Mouse (Mus musculus) intestine, embryonic 16.5 days (tissue): ENCODE results near the gene Pla2r1. TPM values are rescaled to one million over a fixed set of nuclear protein-coding genes. Genes with fewer than 3 reads are reported as not detected.
A peak's percentile ranks its signal among the peaks of the same experiment; 100 is the strongest.

Experiments used
- ATAC-seq: fragments of 200-750 bp; cut with Nextera tagmentation; 2 replicates; pipeline ENCODE4 v1.8.0; 2017; ENCODE audit warnings: moderate TSS enrichment, moderate library complexity
- H3K27ac ChIP-seq: fragments of 300-500 bp; sonication (generic); 2 replicates; pipeline ENCODE4 v1.5.1; 2014; ENCODE audit warnings: mild to moderate bottlenecking, low read length
- H3K27me3 ChIP-seq: fragments of 300-500 bp; sonication (generic); replicated peaks from 2 replicates; pipeline ENCODE4 v1.6.1; 2014; ENCODE audit warnings: low read length, control low read depth, mixed read lengths; ENCODE audit not compliant: control insufficient read depth, insufficient read depth
- H3K36me3 ChIP-seq: fragments of 300-500 bp; sonication (generic); 2 replicates; pipeline ENCODE4 v1.6.1; 2014; ENCODE audit warnings: low read length, control low read depth; ENCODE audit not compliant: control insufficient read depth, insufficient read depth
- H3K4me1 ChIP-seq: fragments of 300-500 bp; sonication (generic); 2 replicates; pipeline ENCODE4 v1.6.1; 2014; ENCODE audit warnings: low read length, control low read depth, mixed read lengths; ENCODE audit not compliant: control insufficient read depth, insufficient read depth
- H3K4me2 ChIP-seq: fragments of 300-500 bp; sonication (generic); 2 replicates; pipeline ENCODE4 v1.6.1; 2014; ENCODE audit warnings: low read depth, low read length, control low read depth
- H3K4me3 ChIP-seq: fragments of 300-500 bp; sonication (generic); 2 replicates; pipeline ENCODE4 v1.5.1; 2014; ENCODE audit warnings: mild to moderate bottlenecking, low read length
- H3K9ac ChIP-seq: fragments of 300-500 bp; sonication (generic); 2 replicates; pipeline ENCODE4 v1.6.1; 2014; ENCODE audit warnings: low read depth, low read length
- H3K9me3 ChIP-seq: fragments of 300-500 bp; sonication (generic); 2 replicates; pipeline ENCODE4 v1.6.1; 2016; ENCODE audit warnings: low read length, control low read depth; ENCODE audit not compliant: control insufficient read depth
- WGBS: fragments of 180-500 bp; shearing (Covaris S2); extraction: QIAGEN DNeasy Blood & Tissue Kit; methylation state at CpG from one replicate; pipeline ENCODE4 v1.1.7; 2014; 5-methylcytosine and 5-hydroxymethylcytosine counted together
- polyA plus RNA-seq: library from polyadenylated mRNA; unstranded; fragments of >200 nt; fragmentation: Nextera tagmentation; extraction: Ambion mirVana; gene quantifications from 2 replicates; pipeline ENCODE4 v1.2.1, GENCODE M21; 2015

The Pla2r1 gene
- polyA plus RNA-seq, 1 experiment from 2014 or later: 2.4 TPM

DNA sequence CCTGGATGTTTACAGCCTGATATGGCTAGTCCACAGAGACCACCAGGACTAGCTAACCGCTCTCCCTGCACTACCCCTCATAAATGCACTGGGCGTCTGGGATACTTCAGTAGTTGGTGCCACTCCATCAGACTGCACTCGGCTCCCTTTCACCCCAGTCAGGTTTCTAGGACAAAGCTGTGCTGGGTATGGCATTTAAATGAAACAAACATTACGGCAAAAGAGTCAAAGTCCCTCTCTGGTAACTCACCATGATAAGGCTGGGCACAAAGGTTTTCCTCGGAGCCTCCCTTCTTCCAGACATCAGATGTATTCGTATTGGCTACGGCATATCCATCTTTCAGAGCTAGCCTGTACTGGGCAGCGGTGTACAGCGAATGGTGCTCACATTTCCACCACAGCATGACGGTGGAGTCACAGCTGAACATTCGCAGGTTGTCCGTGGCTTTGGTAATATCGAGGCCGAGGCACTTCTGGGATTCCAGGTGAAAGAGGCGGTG lies 177.4 kb downstream of the Pla2r1 start:
- no peak overlapping the region for H3K4me2 ChIP-seq
- no peak overlapping the region for H3K9ac ChIP-seq
- no peaks in the 10 kb centered on the region for H3K4me1 ChIP-seq
- H3K4me3 ChIP-seq: no peak overlapping the region
- no peaks in the 10 kb centered on the region for H3K36me3 ChIP-seq
- H3K27ac ChIP-seq: no peak overlapping the region
- WGBS: 88% methylated on average over 15 of the region's 15 CpGs
- H3K9me3 ChIP-seq: no peaks in the 10 kb centered on the region
- H3K27me3 ChIP-seq: no peaks in the 10 kb centered on the region
- ATAC-seq: peak; percentile 81

- Histone ChIP-seq H3K9ac (no peak overlapping the region), H3K4me1 (no peaks in the 10 kb centered on the region), H3K4me3 (no peak overlapping the region), H3K4me2 (no peak overlapping the region), H3K27ac (no peak overlapping the region), H3K36me3 (no peaks in the 10 kb centered on the region), H3K9me3 (no peaks in the 10 kb centered on the region), H3K27me3 (no peaks in the 10 kb centered on the region)
- 90% methylated on average over 8 of the region's 8 CpGs for WGBS
- no peak for ATAC-seq
Measured at GRCm38 (mm10) chr2:60375126-60375525, 178.0 kb downstream of the Pla2r1 start.

GRCm38 (mm10) chr2:60370188-60370587 lies 182.9 kb downstream of the Pla2r1 start:
- Histone ChIP-seq H3K27me3 (no peaks in the 10 kb centered on the region), H3K4me2 (no peak overlapping the region), H3K36me3 (no peaks in the 10 kb centered on the region), H3K9ac (no peak overlapping the region), H3K4me3 (no peak overlapping the region), H3K4me1 (no peaks in the 10 kb centered on the region), H3K27ac (no peak overlapping the region), H3K9me3 (no peaks in the 10 kb centered on the region)
- no peak for ATAC-seq
- 91% methylated on average over 5 of the region's 5 CpGs for WGBS

DNA sequence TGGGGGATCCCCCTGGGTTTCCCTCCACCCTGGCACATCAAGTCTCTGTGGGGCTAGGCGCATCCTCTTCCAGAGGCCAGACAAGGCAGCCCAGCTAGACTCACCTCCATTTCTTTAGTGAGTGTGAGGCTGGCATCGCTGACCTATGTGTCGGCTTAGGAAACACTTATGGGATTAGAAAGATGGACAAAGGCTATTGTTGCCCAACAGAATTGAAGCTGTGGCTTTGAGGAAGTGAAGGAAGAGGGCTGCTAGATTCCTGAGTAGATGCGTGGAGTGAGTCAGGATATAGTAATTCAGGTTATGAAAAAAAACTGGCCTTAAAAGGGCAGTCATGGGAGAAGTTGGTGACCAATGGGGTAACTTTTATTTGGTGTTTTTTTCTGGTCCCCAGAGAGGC lies 183.7 kb downstream of the Pla2r1 start:
- no peaks in the 10 kb centered on the region for H3K4me1 ChIP-seq
- WGBS: 93% methylated on average over 4 of the region's 4 CpGs
- no peaks in the 10 kb centered on the region for H3K36me3 ChIP-seq
- H3K27ac ChIP-seq: no peak overlapping the region
- H3K4me3 ChIP-seq: no peak overlapping the region
- no peak overlapping the region for H3K4me2 ChIP-seq
- no peaks in the 10 kb centered on the region for H3K9me3 ChIP-seq
- no peaks in the 10 kb centered on the region for H3K27me3 ChIP-seq
- no peak overlapping the region for H3K9ac ChIP-seq
- ATAC-seq: no peak

DNA sequence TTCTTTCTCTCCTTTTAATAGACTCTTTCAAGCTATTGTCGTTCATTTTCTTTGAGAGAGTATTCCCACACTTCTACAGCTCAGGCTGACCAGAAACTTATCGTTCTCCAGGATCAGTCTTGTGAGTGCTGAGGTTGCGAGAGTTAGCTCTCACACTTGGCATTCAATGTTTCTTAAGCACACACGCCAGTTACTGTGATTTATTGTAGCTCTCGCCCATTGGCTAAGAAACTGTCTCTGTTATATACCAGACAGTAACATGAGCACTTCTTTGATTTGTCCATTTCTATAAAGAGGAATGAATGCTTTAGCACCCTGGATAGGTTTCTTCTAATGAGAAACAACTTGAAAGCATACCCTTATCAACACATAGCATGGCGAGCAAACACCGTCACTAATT lies 185.2 kb downstream of the Pla2r1 start:
- no peaks in the 10 kb centered on the region for H3K4me1 ChIP-seq
- H3K27me3 ChIP-seq: no peaks in the 10 kb centered on the region

More for the DNA sequence above, 185.2 kb downstream of the Pla2r1 start:
- no peak overlapping the region for H3K9ac ChIP-seq
- H3K4me3 ChIP-seq: no peak overlapping the region
- H3K27ac ChIP-seq: no peak overlapping the region
- WGBS: 82% methylated on average over 7 of the region's 7 CpGs
- ATAC-seq: no peak
- no peak overlapping the region for H3K4me2 ChIP-seq
- no peaks in the 10 kb centered on the region for H3K9me3 ChIP-seq
- no peaks in the 10 kb centered on the region for H3K36me3 ChIP-seq

Other genes with a start within 250 kb of the Pla2r1 start
- gene Ly75, start 170.0 kb downstream of the Pla2r1 start, polyA plus RNA-seq: 0.84 and 1.2 TPM in 2 replicates
- gene Itgb6, start 169.3 kb upstream of the Pla2r1 start, polyA plus RNA-seq: 11.4 and 12.6 TPM in 2 replicates